Mouse (Mus musculus) embryonic facial prominence, embryonic 11.5 days (tissue): ENCODE results near the gene Cldn13. TPM values are rescaled to one million over a fixed set of nuclear protein-coding genes. Genes with fewer than 3 reads are reported as not detected.
A peak's percentile ranks its signal among the peaks of the same experiment; 100 is the strongest.
"Not testable (repeated sequence)": the region's sequence is repeated elsewhere in the genome, so short reads cannot be mapped to it uniquely, and the experiment has no call there.

Experiments
- ATAC-seq: fragments of 200-750 bp; cut with Nextera tagmentation; replicated peaks from 2 replicates; pipeline ENCODE4 v1.8.0; 2017; ENCODE audit warnings: low read depth; ENCODE audit not compliant: insufficient number of reproducible peaks, low FRiP score, low TSS enrichment
- DNase-seq: peaks from one replicate; pipeline ENCODE4 v3.0.0-alpha.2; 2015; ENCODE audit warnings: low spot score
- H3K27ac ChIP-seq: fragments of 300-500 bp; sonication (generic); replicated peaks from 2 replicates; pipeline ENCODE4 v1.5.1; 2014; ENCODE audit warnings: mild to moderate bottlenecking, low read depth, low read length, control low read depth
- H3K27me3 ChIP-seq: fragments of 300-500 bp; sonication (generic); 2 replicates; pipeline ENCODE4 v1.6.1; 2014; ENCODE audit warnings: mild to moderate bottlenecking, low read length, moderate library complexity, mixed read lengths; ENCODE audit not compliant: control insufficient read depth, insufficient read depth
- H3K36me3 ChIP-seq: fragments of 300-500 bp; sonication (generic); replicated peaks from 2 replicates; pipeline ENCODE4 v1.6.1; 2014; ENCODE audit warnings: low read depth, mild to moderate bottlenecking, low read length, moderate library complexity, mixed read lengths; ENCODE audit not compliant: control insufficient read depth, insufficient read depth
- H3K4me1 ChIP-seq: fragments of 300-500 bp; sonication (generic); 2 replicates; pipeline ENCODE4 v1.6.1; 2014; ENCODE audit warnings: low read length, mixed read lengths; ENCODE audit not compliant: control insufficient read depth, insufficient read depth
- H3K4me2 ChIP-seq: fragments of 300-500 bp; sonication (generic); 2 replicates; pipeline ENCODE4 v1.6.1; 2014; ENCODE audit warnings: low read depth, mild to moderate bottlenecking, control low read depth, low read length, moderate library complexity
- H3K4me3 ChIP-seq: fragments of 300-500 bp; sonication (generic); 2 replicates; pipeline ENCODE4 v1.5.1; 2014; ENCODE audit warnings: low read depth, low read length, control low read depth
- H3K9ac ChIP-seq: fragments of 300-500 bp; sonication (generic); replicated peaks from 2 replicates; pipeline ENCODE4 v1.6.1; 2014; ENCODE audit warnings: mild to moderate bottlenecking, control low read depth, low read length
- H3K9me3 ChIP-seq: fragments of 300-500 bp; sonication (generic); replicated peaks from 2 replicates; pipeline ENCODE4 v1.6.1; 2016; ENCODE audit warnings: mild to moderate bottlenecking, low read length, inconsistent platforms, mixed read lengths; ENCODE audit not compliant: control insufficient read depth
- WGBS: fragments of 180-500 bp; shearing (Covaris S2); extraction: QIAGEN DNeasy Blood & Tissue Kit; methylation state at CpG from one replicate; pipeline ENCODE4 v1.1.7; 2014; 5-methylcytosine and 5-hydroxymethylcytosine counted together
- polyA plus RNA-seq: library from polyadenylated mRNA; unstranded; fragments of >200 nt; fragmentation: Nextera tagmentation; extraction: Ambion mirVana; gene quantifications from 2 replicates; pipeline ENCODE4 v1.2.1, GENCODE M21; 2014

Gene Cldn13
- polyA plus RNA-seq, 1 experiment from 2014 or later = 3.6 TPM

DNA sequence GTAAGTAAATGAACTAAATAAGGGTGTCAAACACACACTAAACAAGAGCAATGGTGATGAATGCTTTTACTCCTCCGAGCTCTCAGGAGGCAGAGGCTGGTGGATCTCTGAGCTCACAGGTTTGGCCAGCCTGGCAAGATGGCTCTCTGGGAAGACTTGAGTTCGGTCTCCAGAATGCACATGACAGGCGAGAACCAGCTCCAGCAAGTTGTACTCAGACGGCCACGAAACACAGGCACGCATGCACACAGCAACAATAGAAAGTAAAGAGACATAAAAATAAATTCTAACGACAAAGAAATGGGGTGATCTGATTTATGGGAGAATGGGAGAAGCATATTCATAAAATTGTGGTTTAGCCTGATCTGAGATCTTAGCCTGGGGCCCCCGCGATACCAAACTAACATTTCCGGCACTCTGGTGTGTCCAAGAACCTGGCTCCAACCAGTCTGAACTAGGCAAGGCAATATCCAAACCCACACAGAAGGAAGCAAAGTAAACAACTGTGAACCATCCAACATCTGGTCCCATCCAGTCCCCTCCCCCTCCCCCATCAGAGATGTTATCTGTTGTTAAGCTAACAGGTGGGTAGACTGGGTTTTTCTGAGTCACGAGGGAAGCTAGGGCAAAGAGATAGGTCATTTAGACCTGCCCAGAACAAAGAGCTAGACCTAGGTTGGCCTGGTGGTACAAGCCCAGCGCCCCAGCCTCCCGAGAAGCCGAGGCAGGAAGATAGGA lies 26.3 kb upstream of the Cldn13 start:
- ATAC-seq (no peak), DNase-seq (peak; percentile 42)
- WGBS = 79% methylated on average over 14 of the region's 14 CpGs
- Histone ChIP-seq H3K9me3 (no peaks in the 10 kb centered on the region), H3K9ac (no peak overlapping the region), H3K27me3 (peaks cover 19% of the 10 kb centered on the region), H3K4me3 (no peak overlapping the region), H3K27ac (no peak overlapping the region), H3K4me1 (no peaks in the 10 kb centered on the region), H3K4me2 (no peak overlapping the region), H3K36me3 (no peaks in the 10 kb centered on the region)

DNA sequence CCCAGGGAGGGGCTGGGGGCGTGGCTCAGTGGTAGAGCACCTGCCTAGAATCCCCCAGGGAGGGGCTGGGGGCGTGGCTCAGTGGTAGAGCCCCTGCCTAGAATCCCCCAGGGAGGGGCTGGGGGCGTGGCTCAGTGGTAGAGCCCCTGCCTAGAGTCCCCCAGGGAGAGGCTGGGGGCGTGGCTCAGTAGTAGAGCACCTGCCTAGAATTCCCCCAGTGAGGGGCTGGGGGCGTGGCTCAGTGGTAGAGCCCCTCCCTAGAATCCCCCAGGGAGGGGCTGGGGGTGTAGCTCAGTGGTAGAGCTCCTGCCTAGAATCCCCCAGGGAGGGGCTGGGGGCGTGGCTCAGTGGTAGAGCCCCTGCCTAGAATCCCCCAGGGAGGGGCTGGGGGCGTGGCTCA lies 24.2 kb upstream of the Cldn13 start:
- not testable (repeated sequence) for DNase-seq, H3K9ac ChIP-seq, H3K36me3 ChIP-seq, H3K4me3 ChIP-seq, H3K27ac ChIP-seq, H3K4me1 ChIP-seq, H3K27me3 ChIP-seq, H3K9me3 ChIP-seq, H3K4me2 ChIP-seq, ATAC-seq
- 67% methylated on average over 1 of the region's 7 CpGs for WGBS

DNA sequence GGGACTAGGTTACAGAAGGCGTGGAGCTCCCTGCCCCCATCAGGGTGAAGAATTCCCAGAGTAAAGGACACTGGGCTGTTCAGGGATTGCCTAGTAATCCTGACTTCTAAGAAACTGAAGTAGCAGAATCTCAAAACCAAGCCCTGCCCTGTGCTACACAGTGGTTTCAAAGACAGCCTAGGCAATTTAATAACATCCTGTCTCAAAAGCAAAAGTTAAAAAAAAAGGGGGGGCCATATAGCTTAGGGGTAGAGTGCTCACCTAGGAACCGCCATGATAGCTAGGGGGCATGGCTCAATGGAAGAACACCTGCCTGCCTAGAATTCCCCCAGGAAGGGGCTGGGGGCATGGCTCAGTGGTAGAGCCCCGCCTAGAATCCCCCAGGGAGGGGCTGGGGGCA lies 23.7 kb upstream of the Cldn13 start:
- H3K36me3 ChIP-seq = no peaks in the 10 kb centered on the region
- WGBS = 83% methylated on average over 3 of the region's 3 CpGs
- H3K9ac ChIP-seq = no peak overlapping the region
- H3K4me2 ChIP-seq = no peak overlapping the region
- H3K9me3 ChIP-seq = no peaks in the 10 kb centered on the region
- DNase-seq (no peak), ATAC-seq (no peak)
- H3K4me3 ChIP-seq = no peak overlapping the region
- H3K27me3 ChIP-seq = no peaks in the 10 kb centered on the region
- no peak overlapping the region for H3K27ac ChIP-seq
- no peaks in the 10 kb centered on the region for H3K4me1 ChIP-seq

DNA sequence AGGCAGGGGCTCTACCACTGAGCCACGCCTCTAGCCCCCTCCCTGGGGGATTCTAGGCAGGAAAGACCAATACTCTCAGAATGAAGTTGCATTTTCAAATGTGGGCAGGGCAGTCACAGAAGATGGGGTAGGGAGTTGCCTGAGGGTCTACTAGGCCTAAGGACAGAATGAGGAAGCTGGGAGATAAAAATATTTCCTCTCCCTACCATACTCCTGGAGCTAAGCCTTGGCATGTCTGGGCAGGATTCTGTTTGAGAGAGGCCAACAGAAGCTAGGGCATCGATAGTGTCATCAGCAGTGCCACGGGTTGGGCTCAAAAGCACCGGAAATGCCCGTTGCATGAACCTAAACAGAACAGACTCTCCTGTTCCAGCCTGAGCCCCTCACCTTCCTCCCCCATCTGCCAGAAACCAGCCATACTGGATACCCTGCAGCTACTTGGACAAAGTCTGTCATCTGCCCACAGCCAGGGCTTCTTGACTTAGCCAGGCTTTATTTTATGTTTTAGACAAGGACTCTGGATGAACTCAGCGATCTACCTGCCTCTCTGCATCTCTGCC lies 21.4 kb upstream of the Cldn13 start:
- ATAC-seq (no peak), DNase-seq (no peak)
- no peaks in the 10 kb centered on the region for H3K9me3 ChIP-seq
- no peaks in the 10 kb centered on the region for H3K36me3 ChIP-seq
- H3K4me3 ChIP-seq = no peak overlapping the region
- H3K4me1 ChIP-seq = no peaks in the 10 kb centered on the region
- no peak overlapping the region for H3K9ac ChIP-seq
- no peaks in the 10 kb centered on the region for H3K27me3 ChIP-seq
- WGBS = 84% methylated on average over 6 of the region's 6 CpGs
- H3K4me2 ChIP-seq = no peak overlapping the region
- no peak overlapping the region for H3K27ac ChIP-seq

DNA sequence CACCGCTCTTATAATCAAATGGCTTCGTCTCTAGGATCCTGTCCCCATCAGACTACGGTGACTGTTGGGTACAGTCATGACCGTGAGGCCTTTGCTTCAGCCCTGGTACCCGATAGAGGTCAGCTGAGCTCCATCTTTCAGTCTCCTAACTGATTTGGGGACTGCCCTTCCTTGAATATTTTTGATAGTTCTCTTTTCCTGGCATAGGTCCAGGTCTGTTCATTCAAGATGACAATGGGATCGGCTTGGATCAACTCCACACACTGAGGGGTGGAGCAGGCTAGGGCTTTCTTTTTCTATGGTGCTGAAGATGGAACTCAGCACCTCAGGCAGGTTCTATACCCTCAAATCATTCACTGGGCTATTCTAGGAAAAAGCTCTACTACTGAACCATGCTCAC lies 20.7 kb upstream of the Cldn13 start:
- Histone ChIP-seq H3K27me3 (no peaks in the 10 kb centered on the region), H3K27ac (no peak overlapping the region), H3K4me2 (no peak overlapping the region), H3K9ac (no peak overlapping the region), H3K4me1 (no peaks in the 10 kb centered on the region), H3K36me3 (no peaks in the 10 kb centered on the region), H3K9me3 (no peaks in the 10 kb centered on the region), H3K4me3 (no peak overlapping the region)
- ATAC-seq = no peak
- no peak for DNase-seq
- 91% methylated on average over 6 of the region's 6 CpGs for WGBS

DNA sequence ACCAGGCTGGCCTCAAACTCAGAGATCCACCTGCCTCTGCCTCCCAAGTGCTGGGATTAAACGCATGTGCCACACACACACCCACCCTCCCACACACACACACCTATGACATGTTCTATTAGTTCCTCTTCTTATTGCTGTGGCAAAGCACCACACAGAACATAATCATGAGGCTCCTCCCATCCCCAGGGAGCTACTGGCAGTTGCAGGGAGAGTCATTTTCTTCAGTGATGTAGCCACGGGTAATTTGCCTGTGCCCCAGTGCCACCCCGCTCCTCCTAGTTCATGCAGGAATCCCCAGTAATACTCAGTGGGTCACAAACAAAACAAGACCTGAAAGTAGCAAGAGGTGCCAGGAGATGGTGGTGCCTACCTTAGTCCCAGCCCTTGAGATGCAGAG lies 19.3 kb upstream of the Cldn13 start:
- Histone ChIP-seq H3K27me3 (no peaks in the 10 kb centered on the region), H3K4me3 (no peak overlapping the region), H3K4me1 (no peaks in the 10 kb centered on the region), H3K9me3 (no peaks in the 10 kb centered on the region), H3K4me2 (no peak overlapping the region), H3K9ac (no peak overlapping the region), H3K36me3 (no peaks in the 10 kb centered on the region), H3K27ac (no peak overlapping the region)
- ATAC-seq = no peak
- WGBS = 89% methylated on average over 3 of the region's 3 CpGs
- DNase-seq = no peak

DNA sequence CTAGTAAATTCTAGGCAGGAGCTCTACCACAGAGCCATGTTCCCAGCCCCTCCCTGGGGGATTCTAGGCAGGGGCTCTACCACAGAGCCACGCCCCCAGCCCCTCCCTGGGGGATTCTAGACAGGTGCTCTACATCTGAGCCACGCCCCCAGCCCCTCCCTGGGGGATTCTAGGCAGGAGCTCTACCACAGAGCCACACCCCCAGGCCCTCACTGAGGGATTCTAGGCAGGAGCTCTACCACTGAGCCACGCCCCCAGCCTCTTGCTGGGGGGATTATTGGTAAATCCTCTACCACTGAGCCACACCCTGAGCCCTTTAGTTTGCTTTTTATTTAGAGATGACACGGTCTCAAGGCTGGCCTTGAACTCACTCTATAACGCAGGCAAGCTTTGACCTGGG lies 18.4 kb upstream of the Cldn13 start:
- not testable (repeated sequence) for H3K4me1 ChIP-seq, DNase-seq, ATAC-seq, H3K9me3 ChIP-seq, H3K4me3 ChIP-seq, H3K27ac ChIP-seq, H3K9ac ChIP-seq, H3K4me2 ChIP-seq, H3K36me3 ChIP-seq, H3K27me3 ChIP-seq
- WGBS = 82% methylated on average over 5 of the region's 5 CpGs

DNA sequence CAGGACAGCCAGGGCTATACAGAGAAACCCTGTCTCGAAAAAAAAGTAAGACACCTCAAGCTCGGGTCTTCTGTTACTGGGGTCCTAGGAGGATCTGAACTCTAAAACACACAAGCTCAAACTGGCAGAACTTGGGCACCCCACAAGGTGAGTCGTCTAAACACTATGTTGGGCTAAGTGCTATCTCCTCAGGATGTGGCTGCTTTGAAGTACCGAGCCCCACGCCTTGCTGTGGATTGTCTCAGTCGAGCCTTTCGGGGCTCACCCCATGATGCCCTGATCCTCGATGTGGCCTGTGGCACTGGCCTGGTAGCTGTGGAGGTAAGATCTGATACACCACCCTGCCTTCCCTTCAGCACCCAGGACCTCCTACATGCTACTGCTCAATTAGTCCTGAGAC lies 18.0 kb upstream of the Cldn13 start:
- H3K4me1 ChIP-seq = no peaks in the 10 kb centered on the region
- H3K4me3 ChIP-seq = no peak overlapping the region
- ATAC-seq = no peak
- no peak overlapping the region for H3K27ac ChIP-seq
- no peak overlapping the region for H3K4me2 ChIP-seq
- no peaks in the 10 kb centered on the region for H3K27me3 ChIP-seq
- no peak overlapping the region for H3K9ac ChIP-seq
- H3K36me3 ChIP-seq = no peaks in the 10 kb centered on the region
- WGBS = 94% methylated on average over 8 of the region's 8 CpGs
- H3K9me3 ChIP-seq = no peaks in the 10 kb centered on the region
- DNase-seq = no peak
